Mouse (Mus musculus): Measurements from ENCODE around the gene C1qtnf5. TPM values are rescaled to one million over a fixed set of nuclear protein-coding genes. Genes with fewer than 3 reads are reported as not detected.
A peak's percentile ranks its signal among the peaks of the same experiment; 100 is the strongest.

The C1qtnf5 gene
- polyA plus RNA-seq, 1 experiment from 2014 or later = 0.23 TPM

DNA sequence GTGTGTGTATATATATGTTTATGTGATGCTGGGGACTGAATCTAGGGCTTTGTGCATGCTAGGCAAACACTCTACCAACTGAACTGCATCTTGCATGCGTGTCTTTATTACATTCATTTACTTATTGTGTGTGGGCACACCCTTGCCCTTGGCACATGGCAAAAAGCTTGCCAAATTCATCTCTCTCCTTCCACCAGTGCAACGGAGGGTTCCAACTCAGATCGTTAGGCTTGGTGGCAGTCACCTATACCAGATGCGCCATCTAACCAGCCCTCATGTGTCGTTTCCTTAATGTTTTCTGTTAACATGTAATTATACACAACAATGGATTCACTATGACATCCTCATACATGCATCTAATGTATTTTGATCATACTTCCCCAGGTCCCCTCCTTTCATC, 24.8 kb upstream of the C1qtnf5 start:
- Histone ChIP-seq H3K9ac (no peak overlapping the region), H3K9me3 (replicated peaks) (no peaks in the 10 kb centered on the region), H3K27me3 (replicated peaks) (peaks cover 80% of the 10 kb centered on the region), H3K4me3 (no peak overlapping the region), H3K36me3 (no peaks in the 10 kb centered on the region), H3K27ac (no peak overlapping the region), H3K4me1 (peaks cover 48% of the 10 kb centered on the region), H3K4me2 (no peak overlapping the region)
- 87% methylated on average over 5 of the region's 5 CpGs for WGBS (ENCODE audit: insufficient replicate concordance)
- ATAC-seq = no peak

- H3K9me3 ChIP-seq (replicated peaks) = no peaks in the 10 kb centered on the region
- WGBS (ENCODE audit: insufficient replicate concordance) = 8% methylated on average over 23 of the region's 23 CpGs
- H3K36me3 ChIP-seq = no peaks in the 10 kb centered on the region
- peak overlapping the region; percentile 96 for H3K4me2 ChIP-seq
- peaks cover 83% of the 10 kb centered on the region for H3K27me3 ChIP-seq (replicated peaks)
- peak overlapping the region; percentile 49; the same call in 1 of the 2 replicates for H3K9ac ChIP-seq
- H3K27ac ChIP-seq = no peak overlapping the region
- peak overlapping the region; percentile 61 for H3K4me3 ChIP-seq
- ATAC-seq = no peak
- peaks cover 58% of the 10 kb centered on the region for H3K4me1 ChIP-seq
These were observed 23.5 kb upstream of the C1qtnf5 start for GRCm38 (mm10) chr9:44083392-44084121.

DNA sequence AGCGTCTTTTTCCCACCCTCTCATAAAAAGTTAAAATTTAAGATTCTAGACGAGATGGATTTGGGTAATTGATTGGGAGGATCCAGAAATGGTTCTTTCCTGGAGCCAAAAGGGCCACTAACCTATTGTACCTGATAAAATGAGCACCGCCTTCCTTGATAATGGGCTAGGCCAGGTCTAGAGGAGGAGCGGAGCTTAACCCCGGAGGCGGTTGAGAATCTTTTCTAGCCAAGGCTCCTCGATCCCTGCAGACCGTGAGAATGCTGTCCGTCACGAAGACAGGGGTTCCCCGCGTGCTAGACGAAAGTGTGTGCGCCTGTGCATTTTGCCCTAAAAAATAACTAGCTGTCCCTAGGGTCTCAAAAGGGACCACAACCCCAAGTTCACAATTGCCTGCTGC, 22.8 kb upstream of the C1qtnf5 start:
- no peak overlapping the region for H3K27ac ChIP-seq
- no peaks in the 10 kb centered on the region for H3K9me3 ChIP-seq (replicated peaks)
- peak overlapping the region; percentile 49 for H3K9ac ChIP-seq
- peaks cover 59% of the 10 kb centered on the region for H3K4me1 ChIP-seq
- H3K4me2 ChIP-seq = peak overlapping the region; percentile 96
- peak overlapping the region; percentile 61 for H3K4me3 ChIP-seq
- 1% methylated on average over 14 of the region's 14 CpGs for WGBS (ENCODE audit: insufficient replicate concordance)
- peaks cover 87% of the 10 kb centered on the region for H3K27me3 ChIP-seq (replicated peaks)
- ATAC-seq = peak; percentile 27
- H3K36me3 ChIP-seq = no peaks in the 10 kb centered on the region

GRCm38 (mm10) chr9:44084659-44085229, 22.3 kb upstream of the C1qtnf5 start:
- Histone ChIP-seq H3K4me3 (peak overlapping the region; percentile 61), H3K27ac (no peak overlapping the region), H3K9ac (peak overlapping the region; percentile 73), H3K4me1 (peaks cover 58% of the 10 kb centered on the region), H3K27me3 (replicated peaks) (peaks cover 89% of the 10 kb centered on the region), H3K4me2 (peak overlapping the region; percentile 96), H3K9me3 (replicated peaks) (no peaks in the 10 kb centered on the region), H3K36me3 (no peaks in the 10 kb centered on the region)
- under 1% methylated on average over 48 of the region's 62 CpGs for WGBS (ENCODE audit: insufficient replicate concordance)
- peak; percentile 87 for ATAC-seq

GRCm38 (mm10) chr9:44085276-44085675, 21.8 kb upstream of the C1qtnf5 start:
- H3K9me3 ChIP-seq (replicated peaks) = no peaks in the 10 kb centered on the region
- H3K4me2 ChIP-seq = peak overlapping the region; percentile 96
- H3K9ac ChIP-seq = peak overlapping the region; percentile 73
- WGBS (ENCODE audit: insufficient replicate concordance) = 8% methylated on average over 10 of the region's 10 CpGs
- H3K4me1 ChIP-seq = peaks cover 62% of the 10 kb centered on the region
- no peaks in the 10 kb centered on the region for H3K36me3 ChIP-seq
- H3K4me3 ChIP-seq = peak overlapping the region; percentile 61
- H3K27me3 ChIP-seq (replicated peaks) = peaks cover 88% of the 10 kb centered on the region
- H3K27ac ChIP-seq = no peak overlapping the region
- ATAC-seq = no peak; the same call in 1 of the 2 replicates

- H3K27me3 ChIP-seq (replicated peaks) = peaks cover 83% of the 10 kb centered on the region
- H3K4me2 ChIP-seq = peak overlapping the region; percentile 96
- 68% methylated on average over 15 of the region's 15 CpGs for WGBS (ENCODE audit: insufficient replicate concordance)
- peaks cover 62% of the 10 kb centered on the region for H3K4me1 ChIP-seq
- no peaks in the 10 kb centered on the region for H3K36me3 ChIP-seq
- H3K4me3 ChIP-seq = no peak overlapping the region
- no peak for ATAC-seq
- H3K9ac ChIP-seq = no peak overlapping the region
- no peak overlapping the region for H3K27ac ChIP-seq
- no peaks in the 10 kb centered on the region for H3K9me3 ChIP-seq (replicated peaks)
These were observed 21.0 kb upstream of the C1qtnf5 start for GRCm38 (mm10) chr9:44085741-44086665.

- Histone ChIP-seq H3K4me1 (peaks cover 62% of the 10 kb centered on the region), H3K4me3 (no peak overlapping the region), H3K9ac (no peak overlapping the region), H3K36me3 (no peaks in the 10 kb centered on the region), H3K27ac (no peak overlapping the region), H3K4me2 (no peak overlapping the region), H3K27me3 (replicated peaks) (peaks cover 75% of the 10 kb centered on the region), H3K9me3 (replicated peaks) (no peaks in the 10 kb centered on the region)
- no peak for ATAC-seq
- 60% methylated on average over 10 of the region's 10 CpGs for WGBS (ENCODE audit: insufficient replicate concordance)
These were observed 20.1 kb upstream of the C1qtnf5 start for GRCm38 (mm10) chr9:44086960-44087359.

DNA sequence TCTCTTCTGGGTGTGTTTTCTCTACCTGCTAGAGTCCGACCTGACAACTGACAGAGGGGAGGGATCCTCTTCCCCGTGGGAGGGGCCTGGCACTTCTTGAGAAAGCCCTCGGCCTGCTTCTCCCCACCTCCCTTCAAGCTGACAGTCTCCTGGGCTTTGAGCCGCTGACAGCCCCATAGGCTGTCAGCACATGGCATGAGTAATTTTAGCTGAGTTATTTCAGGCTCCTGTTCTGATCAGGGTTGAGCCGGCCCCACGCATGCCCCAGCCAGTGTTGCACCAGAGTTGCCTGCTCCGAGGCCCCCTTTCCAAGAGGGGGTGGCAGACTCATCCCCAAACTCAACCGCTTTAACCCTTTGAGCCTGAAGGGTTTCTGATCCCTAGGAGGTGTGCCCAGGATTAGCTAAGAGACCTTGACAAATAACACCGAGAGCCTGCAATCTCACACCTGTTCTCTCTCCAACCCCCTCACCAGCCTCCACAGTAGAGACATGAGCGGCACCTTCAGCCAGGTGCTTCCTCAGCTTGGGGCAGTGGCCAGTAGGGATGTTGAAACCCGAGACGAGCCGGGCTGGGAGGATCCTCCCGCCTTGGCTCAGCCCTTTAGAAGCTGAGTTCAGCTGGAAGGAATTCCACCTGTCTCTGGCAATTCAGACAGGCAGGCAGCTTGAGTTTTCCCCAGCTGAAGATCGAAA, 19.1 kb upstream of the C1qtnf5 start:
- no peak for ATAC-seq
- no peaks in the 10 kb centered on the region for H3K9me3 ChIP-seq (replicated peaks)
- peaks cover 65% of the 10 kb centered on the region for H3K27me3 ChIP-seq (replicated peaks)
- H3K9ac ChIP-seq = no peak overlapping the region
- H3K36me3 ChIP-seq = no peaks in the 10 kb centered on the region
- H3K4me2 ChIP-seq = no peak overlapping the region
- no peak overlapping the region for H3K4me3 ChIP-seq
- H3K27ac ChIP-seq = no peak overlapping the region
- peaks cover 62% of the 10 kb centered on the region for H3K4me1 ChIP-seq
- WGBS (ENCODE audit: insufficient replicate concordance) = 27% methylated on average over 15 of the region's 15 CpGs

- no peaks in the 10 kb centered on the region for H3K9me3 ChIP-seq (replicated peaks)
- WGBS (ENCODE audit: insufficient replicate concordance) = 26% methylated on average over 12 of the region's 12 CpGs
- peaks cover 55% of the 10 kb centered on the region for H3K4me1 ChIP-seq
- 0 out of 2 replicates have a peak overlapping the region, but pooled peaks have one; percentile 10 for H3K4me2 ChIP-seq
- no peak for ATAC-seq
- H3K27me3 ChIP-seq (replicated peaks) = peaks cover 54% of the 10 kb centered on the region
- H3K9ac ChIP-seq = no peak overlapping the region
- H3K27ac ChIP-seq = no peak overlapping the region
- H3K4me3 ChIP-seq = no peak overlapping the region
- 0 out of 2 replicates have a peak, but pooled peaks cover 5% of the 10 kb centered on the region for H3K36me3 ChIP-seq
These were observed 18.0 kb upstream of the C1qtnf5 start for GRCm38 (mm10) chr9:44088877-44089608.

- Histone ChIP-seq H3K4me3 (no peak overlapping the region), H3K9me3 (replicated peaks) (no peaks in the 10 kb centered on the region), H3K4me1 (peaks cover 17% of the 10 kb centered on the region), H3K4me2 (no peak overlapping the region), H3K9ac (no peak overlapping the region), H3K27ac (no peak overlapping the region), H3K27me3 (replicated peaks) (peaks cover 12% of the 10 kb centered on the region), H3K36me3 (0 out of 2 replicates have a peak, but pooled peaks cover 5% of the 10 kb centered on the region)
- WGBS (ENCODE audit: insufficient replicate concordance) = 47% methylated on average over 24 of the region's 24 CpGs
- peak; percentile 47; the same call in 1 of the 2 replicates for ATAC-seq
These were observed 13.2 kb upstream of the C1qtnf5 start for GRCm38 (mm10) chr9:44093612-44094503.

All from liver, embryonic 12.5 days (tissue).